Mouse (Mus musculus) retina, embryonic 14.5 days (tissue): ENCODE results near the gene Rcan3.

Experiments used
- DNase-seq: peaks from one replicate; pipeline ENCODE4 v3.0.0-alpha.2; 2015; ENCODE audit warnings: low spot score

Rcan3 gene

GRCm38 (mm10) chr4:135433443-135434394 is at the start of gene Rcan3:
Gene Rcan3 (minus strand): TSS chr4:135433853.
- peak; percentile 90 for DNase-seq

GRCm38 (mm10) chr4:135480370-135480769 is 46.7 kb upstream of the Rcan3 start:
- no peak for DNase-seq

- no peak for DNase-seq
These were observed 44.2 kb upstream of the Rcan3 start for GRCm38 (mm10) chr4:135477851-135478250.

- DNase-seq, result no peak
These were observed 29.8 kb upstream of the Rcan3 start for GRCm38 (mm10) chr4:135463406-135463805.

- no peak for DNase-seq
These were observed 19.9 kb upstream of the Rcan3 start for GRCm38 (mm10) chr4:135453572-135453971.

- DNase-seq, result no peak
These were observed 19.5 kb upstream of the Rcan3 start for GRCm38 (mm10) chr4:135453164-135453563.

GRCm38 (mm10) chr4:135451360-135452015 is 17.8 kb upstream of the Rcan3 start:
- DNase-seq, result no peak

GRCm38 (mm10) chr4:135442473-135442872 is 8.8 kb upstream of the Rcan3 start:
- no peak for DNase-seq

- DNase-seq, result peak; percentile 49
These were observed 6.4 kb upstream of the Rcan3 start for GRCm38 (mm10) chr4:135439904-135440522.

GRCm38 (mm10) chr4:135439188-135439647 is 5.6 kb upstream of the Rcan3 start:
- peak; percentile 79 for DNase-seq

- no peak for DNase-seq
These were observed 4.3 kb upstream of the Rcan3 start for GRCm38 (mm10) chr4:135437924-135438323.

GRCm38 (mm10) chr4:135436291-135436690 is 2.6 kb upstream of the Rcan3 start:
- no peak for DNase-seq

GRCm38 (mm10) chr4:135434395-135434789 is 739 bp upstream of the Rcan3 start:
- DNase-seq, result peak; percentile 49

- DNase-seq, result no peak
These were observed 589 bp downstream of the Rcan3 start for GRCm38 (mm10) chr4:135433086-135433442.

- no peak for DNase-seq
These were observed 3.5 kb downstream of the Rcan3 start for GRCm38 (mm10) chr4:135429990-135430760.

GRCm38 (mm10) chr4:135429383-135429782 is 4.3 kb downstream of the Rcan3 start:
- no peak for DNase-seq

- DNase-seq, result no peak
These were observed 7.1 kb downstream of the Rcan3 start for GRCm38 (mm10) chr4:135426587-135426986.

- no peak for DNase-seq
These were observed 8.0 kb downstream of the Rcan3 start for GRCm38 (mm10) chr4:135425625-135426024.

- no peak for DNase-seq
These were observed 12.7 kb downstream of the Rcan3 start for GRCm38 (mm10) chr4:135420961-135421360.

GRCm38 (mm10) chr4:135420416-135420815 is 13.2 kb downstream of the Rcan3 start:
- DNase-seq, result no peak

- no peak for DNase-seq
These were observed 13.7 kb downstream of the Rcan3 start for GRCm38 (mm10) chr4:135419996-135420395.

- no peak for DNase-seq
These were observed 17.3 kb downstream of the Rcan3 start for GRCm38 (mm10) chr4:135416367-135416766.
